Mouse (Mus musculus): ENCODE results near the gene Med27. TPM values are rescaled to one million over a fixed set of nuclear protein-coding genes. Genes with fewer than 3 reads are reported as not detected.

The Med27 gene
- polyA plus RNA-seq, 1 experiment from 2014 or later = 68.3 TPM

- Histone ChIP-seq H3K4me3 (no peak overlapping the region), H3K9me3 (no peaks in the 10 kb centered on the region), H3K9ac (no peak overlapping the region), H3K27ac (replicated peaks) (no peak overlapping the region), H3K36me3 (no peaks in the 10 kb centered on the region), H3K4me1 (replicated peaks) (peaks cover 5% of the 10 kb centered on the region; the same call in 1 of the 2 replicates), H3K4me2 (no peak overlapping the region), H3K27me3 (no peaks in the 10 kb centered on the region)
- ATAC-seq (ENCODE audit: low FRiP score, low read depth) = no peak
- 83% methylated on average over 8 of the region's 8 CpGs for WGBS
These were observed 18.5 kb downstream of the Med27 start for GRCm38 (mm10) chr2:29365000-29365695.

GRCm38 (mm10) chr2:29368730-29369129 lies 22.1 kb downstream of the Med27 start:
- Histone ChIP-seq H3K4me2 (no peak overlapping the region), H3K9me3 (no peaks in the 10 kb centered on the region), H3K27ac (replicated peaks) (0 out of 2 replicates have a peak overlapping the region, but pooled peaks have one; percentile 29), H3K9ac (no peak overlapping the region), H3K4me3 (no peak overlapping the region), H3K4me1 (replicated peaks) (peaks cover 5% of the 10 kb centered on the region; the same call in 1 of the 2 replicates), H3K36me3 (no peaks in the 10 kb centered on the region), H3K27me3 (no peaks in the 10 kb centered on the region)
- WGBS = 43% methylated on average over 5 of the region's 5 CpGs
- ATAC-seq (ENCODE audit: low FRiP score, low read depth) = no peak

GRCm38 (mm10) chr2:29372176-29372575 lies 25.6 kb downstream of the Med27 start:
- no peaks in the 10 kb centered on the region for H3K36me3 ChIP-seq
- ATAC-seq (ENCODE audit: low FRiP score, low read depth) = no peak
- no peak overlapping the region for H3K27ac ChIP-seq (replicated peaks)
- 85% methylated on average over 5 of the region's 5 CpGs for WGBS
- no peaks in the 10 kb centered on the region for H3K27me3 ChIP-seq
- H3K4me3 ChIP-seq = no peak overlapping the region
- peaks cover 5% of the 10 kb centered on the region; the same call in 1 of the 2 replicates for H3K4me1 ChIP-seq (replicated peaks)
- H3K9me3 ChIP-seq = no peaks in the 10 kb centered on the region
- no peak overlapping the region for H3K9ac ChIP-seq
- H3K4me2 ChIP-seq = no peak overlapping the region

- no peak overlapping the region for H3K27ac ChIP-seq (replicated peaks)
- no peaks in the 10 kb centered on the region for H3K9me3 ChIP-seq
- H3K9ac ChIP-seq = no peak overlapping the region
- H3K4me1 ChIP-seq (replicated peaks) = peaks cover 19% of the 10 kb centered on the region
- ATAC-seq (ENCODE audit: low FRiP score, low read depth) = no peak
- no peak overlapping the region for H3K4me2 ChIP-seq
- 19% methylated on average over 4 of the region's 4 CpGs for WGBS
- H3K4me3 ChIP-seq = no peak overlapping the region
- H3K27me3 ChIP-seq = no peaks in the 10 kb centered on the region
- no peaks in the 10 kb centered on the region for H3K36me3 ChIP-seq
These were observed 35.1 kb downstream of the Med27 start for GRCm38 (mm10) chr2:29381683-29382082.

GRCm38 (mm10) chr2:29382583-29382982 lies 36.0 kb downstream of the Med27 start:
- Histone ChIP-seq H3K4me2 (no peak overlapping the region), H3K9me3 (no peaks in the 10 kb centered on the region), H3K36me3 (no peaks in the 10 kb centered on the region), H3K4me1 (replicated peaks) (peaks cover 19% of the 10 kb centered on the region), H3K27me3 (no peaks in the 10 kb centered on the region), H3K27ac (replicated peaks) (no peak overlapping the region), H3K9ac (no peak overlapping the region), H3K4me3 (no peak overlapping the region)
- no peak for ATAC-seq (ENCODE audit: low FRiP score, low read depth)
- 96% methylated on average over 4 of the region's 4 CpGs for WGBS

GRCm38 (mm10) chr2:29383133-29383532 lies 36.5 kb downstream of the Med27 start:
- H3K9me3 ChIP-seq = no peaks in the 10 kb centered on the region
- H3K4me1 ChIP-seq (replicated peaks) = peaks cover 19% of the 10 kb centered on the region
- no peak overlapping the region for H3K4me3 ChIP-seq
- no peak overlapping the region for H3K27ac ChIP-seq (replicated peaks)
- no peak overlapping the region for H3K9ac ChIP-seq
- no peak overlapping the region for H3K4me2 ChIP-seq
- H3K27me3 ChIP-seq = no peaks in the 10 kb centered on the region
- ATAC-seq (ENCODE audit: low FRiP score, low read depth) = no peak
- H3K36me3 ChIP-seq = no peaks in the 10 kb centered on the region

- Histone ChIP-seq H3K36me3 (no peaks in the 10 kb centered on the region), H3K9ac (no peak overlapping the region), H3K4me2 (no peak overlapping the region), H3K27ac (replicated peaks) (peak overlapping the region; percentile 14; the same call in 1 of the 2 replicates), H3K27me3 (no peaks in the 10 kb centered on the region), H3K9me3 (no peaks in the 10 kb centered on the region), H3K4me1 (replicated peaks) (peaks cover 19% of the 10 kb centered on the region), H3K4me3 (no peak overlapping the region)
- no peak for ATAC-seq (ENCODE audit: low FRiP score, low read depth)
- 33% methylated on average over 10 of the region's 10 CpGs for WGBS
These were observed 38.8 kb downstream of the Med27 start for GRCm38 (mm10) chr2:29385405-29385804.

- 85% methylated on average over 2 of the region's 2 CpGs for WGBS
- H3K27ac ChIP-seq (replicated peaks) = no peak overlapping the region
- no peak overlapping the region for H3K4me2 ChIP-seq
- H3K4me1 ChIP-seq (replicated peaks) = peaks cover 13% of the 10 kb centered on the region
- no peak overlapping the region for H3K9ac ChIP-seq
- no peak for ATAC-seq (ENCODE audit: low FRiP score, low read depth)
- no peaks in the 10 kb centered on the region for H3K27me3 ChIP-seq
- no peaks in the 10 kb centered on the region for H3K9me3 ChIP-seq
- H3K36me3 ChIP-seq = no peaks in the 10 kb centered on the region
- no peak overlapping the region for H3K4me3 ChIP-seq
These were observed 40.6 kb downstream of the Med27 start for GRCm38 (mm10) chr2:29387268-29387667.

- H3K27me3 ChIP-seq = no peaks in the 10 kb centered on the region
- no peak for ATAC-seq (ENCODE audit: low FRiP score, low read depth)
- 85% methylated on average over 7 of the region's 7 CpGs for WGBS
These were observed 42.3 kb downstream of the Med27 start for GRCm38 (mm10) chr2:29388937-29389336.

GRCm38 (mm10) chr2:29391086-29391485 lies 44.5 kb downstream of the Med27 start:
- H3K27me3 ChIP-seq = no peaks in the 10 kb centered on the region
- no peak for ATAC-seq (ENCODE audit: low FRiP score, low read depth)
- H3K36me3 ChIP-seq = no peaks in the 10 kb centered on the region
- no peak overlapping the region for H3K4me3 ChIP-seq
- no peaks in the 10 kb centered on the region for H3K9me3 ChIP-seq
- no peak overlapping the region for H3K4me2 ChIP-seq
- H3K9ac ChIP-seq = no peak overlapping the region
- peaks cover 12% of the 10 kb centered on the region for H3K4me1 ChIP-seq (replicated peaks)
- H3K27ac ChIP-seq (replicated peaks) = no peak overlapping the region
- WGBS = 94% methylated on average over 4 of the region's 4 CpGs

More at GRCm38 (mm10) chr2:29388937-29389336, 42.3 kb downstream of the Med27 start:
- Histone ChIP-seq H3K36me3 (no peaks in the 10 kb centered on the region), H3K9ac (no peak overlapping the region), H3K4me1 (replicated peaks) (peaks cover 13% of the 10 kb centered on the region), H3K4me2 (no peak overlapping the region), H3K4me3 (no peak overlapping the region), H3K9me3 (no peaks in the 10 kb centered on the region), H3K27ac (replicated peaks) (no peak overlapping the region)

- no peak overlapping the region for H3K4me3 ChIP-seq
- peaks cover 17% of the 10 kb centered on the region for H3K4me1 ChIP-seq (replicated peaks)
- H3K36me3 ChIP-seq = no peaks in the 10 kb centered on the region
- no peak overlapping the region for H3K9ac ChIP-seq
- no peaks in the 10 kb centered on the region for H3K9me3 ChIP-seq
- H3K4me2 ChIP-seq = no peak overlapping the region
- H3K27me3 ChIP-seq = no peaks in the 10 kb centered on the region
- 79% methylated on average over 1 of the region's 1 CpGs for WGBS
- ATAC-seq (ENCODE audit: low FRiP score, low read depth) = no peak
- H3K27ac ChIP-seq (replicated peaks) = no peak overlapping the region
These were observed 45.4 kb downstream of the Med27 start for GRCm38 (mm10) chr2:29391996-29392395.

- peaks cover 44% of the 10 kb centered on the region for H3K4me1 ChIP-seq (replicated peaks)
- no peak for ATAC-seq (ENCODE audit: low FRiP score, low read depth)
These were observed 53.6 kb downstream of the Med27 start for GRCm38 (mm10) chr2:29400234-29400633.

GRCm38 (mm10) chr2:29400812-29401211 lies 54.2 kb downstream of the Med27 start:
- Histone ChIP-seq H3K27me3 (no peaks in the 10 kb centered on the region), H3K27ac (replicated peaks) (no peak overlapping the region), H3K4me1 (replicated peaks) (peaks cover 38% of the 10 kb centered on the region), H3K4me3 (no peak overlapping the region), H3K4me2 (no peak overlapping the region), H3K9ac (no peak overlapping the region), H3K36me3 (no peaks in the 10 kb centered on the region), H3K9me3 (no peaks in the 10 kb centered on the region)
- ATAC-seq (ENCODE audit: low FRiP score, low read depth) = no peak
- WGBS = 83% methylated on average over 3 of the region's 3 CpGs

More at GRCm38 (mm10) chr2:29400234-29400633, 53.6 kb downstream of the Med27 start:
- Histone ChIP-seq H3K36me3 (no peaks in the 10 kb centered on the region), H3K9ac (no peak overlapping the region), H3K4me3 (no peak overlapping the region), H3K27ac (replicated peaks) (no peak overlapping the region), H3K4me2 (no peak overlapping the region), H3K9me3 (no peaks in the 10 kb centered on the region), H3K27me3 (no peaks in the 10 kb centered on the region)
- 85% methylated on average over 7 of the region's 7 CpGs for WGBS

Data from hindbrain, embryonic 15.5 days (tissue).